Mouse (Mus musculus): ENCODE data around the gene C1qtnf4. TPM values are rescaled to one million over a fixed set of nuclear protein-coding genes. Genes with fewer than 3 reads are reported as not detected.

The C1qtnf4 gene
- total and polyA plus RNA-seq, 2 experiments, result 0.18 to 1.4 TPM

GRCm38 (mm10) chr2:90916560-90917232 is 31.0 kb downstream of the C1qtnf4 start:
- peak overlapping the region; percentile 99 for H3K9ac ChIP-seq (ENCODE audit: low read depth, low read length)
- peaks cover 25% of the 10 kb centered on the region; the same call in 1 of the 2 replicates for H3K79me2 ChIP-seq (ENCODE audit: control insufficient read depth, insufficient read depth, low read length)
- H3K27me3 ChIP-seq (ENCODE audit: control insufficient read depth, insufficient read depth, low read length), result no peaks in the 10 kb centered on the region
- WGBS, result 8% methylated on average over 7 of the region's 7 CpGs
- TF ChIP-seq CTCF (IDR thresholded peaks at IDR 0.05; ENCODE audit: low read depth, low read length), result no peak
- TF ChIP-seq POLR2A (IDR thresholded peaks at IDR 0.05; ENCODE audit: extremely low read depth, insufficient read depth, low read length), result no peak
- peaks cover 20% of the 10 kb centered on the region for H3K36me3 ChIP-seq (ENCODE audit: control insufficient read depth, insufficient read depth, low read length)
- peak overlapping the region; percentile 89 for H3K27ac ChIP-seq (replicated peaks; ENCODE audit: insufficient read depth, low read depth, low read length)
- H3K4me3 ChIP-seq (ENCODE audit: insufficient read depth, low read depth, low read length), result peak overlapping the region; percentile 83
- DNase-seq (ENCODE audit: extremely low read depth, low read depth, low spot score), result peak; percentile 58
- peaks cover 21% of the 10 kb centered on the region for H3K4me1 ChIP-seq (ENCODE audit: control insufficient read depth, insufficient read depth, low read length)

GRCm38 (mm10) chr2:90917233-90917998 is 31.8 kb downstream of the C1qtnf4 start:
- Histone ChIP-seq H3K4me3 (ENCODE audit: insufficient read depth, low read depth, low read length) (peak overlapping the region; percentile 83), H3K79me2 (ENCODE audit: control insufficient read depth, insufficient read depth, low read length) (peaks cover 25% of the 10 kb centered on the region; the same call in 1 of the 2 replicates), H3K4me1 (ENCODE audit: control insufficient read depth, insufficient read depth, low read length) (peaks cover 21% of the 10 kb centered on the region), H3K27ac (replicated peaks; ENCODE audit: insufficient read depth, low read depth, low read length) (peak overlapping the region; percentile 89), H3K9ac (ENCODE audit: low read depth, low read length) (peak overlapping the region; percentile 99), H3K27me3 (ENCODE audit: control insufficient read depth, insufficient read depth, low read length) (no peaks in the 10 kb centered on the region), H3K36me3 (ENCODE audit: control insufficient read depth, insufficient read depth, low read length) (peaks cover 15% of the 10 kb centered on the region)
- peak; percentile 21; the same call in 1 of the 2 replicates for TF ChIP-seq POLR2A (IDR thresholded peaks at IDR 0.05; ENCODE audit: extremely low read depth, insufficient read depth, low read length)
- TF ChIP-seq CTCF (IDR thresholded peaks at IDR 0.05; ENCODE audit: low read depth, low read length), result peak; percentile 16; the same call in 1 of the 2 replicates
- under 1% methylated on average over 71 of the region's 73 CpGs for WGBS
- no peak for DNase-seq (ENCODE audit: extremely low read depth, low read depth, low spot score)

GRCm38 (mm10) chr2:90917999-90918698 is 32.5 kb downstream of the C1qtnf4 start:
- no peak for TF ChIP-seq CTCF (IDR thresholded peaks at IDR 0.05; ENCODE audit: low read depth, low read length)
- 0 out of 2 replicates have a peak, but pooled peaks have one; percentile 3 for TF ChIP-seq POLR2A (IDR thresholded peaks at IDR 0.05; ENCODE audit: extremely low read depth, insufficient read depth, low read length)
- 3% methylated on average over 16 of the region's 16 CpGs for WGBS

GRCm38 (mm10) chr2:90921178-90921577 is 35.5 kb downstream of the C1qtnf4 start:
- Histone ChIP-seq H3K79me2 (ENCODE audit: control insufficient read depth, insufficient read depth, low read length) (peaks cover 10% of the 10 kb centered on the region; the same call in 1 of the 2 replicates), H3K27ac (replicated peaks; ENCODE audit: insufficient read depth, low read depth, low read length) (no peak overlapping the region), H3K9ac (ENCODE audit: low read depth, low read length) (no peak overlapping the region), H3K4me1 (ENCODE audit: control insufficient read depth, insufficient read depth, low read length) (peaks cover 5% of the 10 kb centered on the region; the same call in 1 of the 2 replicates), H3K4me3 (ENCODE audit: insufficient read depth, low read depth, low read length) (no peak overlapping the region), H3K27me3 (ENCODE audit: control insufficient read depth, insufficient read depth, low read length) (no peaks in the 10 kb centered on the region), H3K36me3 (ENCODE audit: control insufficient read depth, insufficient read depth, low read length) (no peaks in the 10 kb centered on the region)
- no peak for TF ChIP-seq POLR2A (IDR thresholded peaks at IDR 0.05; ENCODE audit: extremely low read depth, insufficient read depth, low read length)
- no peak for TF ChIP-seq CTCF (IDR thresholded peaks at IDR 0.05; ENCODE audit: low read depth, low read length)
- DNase-seq (ENCODE audit: extremely low read depth, low read depth, low spot score), result no peak
- 64% methylated on average over 1 of the region's 1 CpGs for WGBS

More at GRCm38 (mm10) chr2:90917999-90918698, 32.5 kb downstream of the C1qtnf4 start:
- peaks cover 24% of the 10 kb centered on the region; the same call in 1 of the 2 replicates for H3K79me2 ChIP-seq (ENCODE audit: control insufficient read depth, insufficient read depth, low read length)
- H3K27me3 ChIP-seq (ENCODE audit: control insufficient read depth, insufficient read depth, low read length), result no peaks in the 10 kb centered on the region
- H3K4me1 ChIP-seq (ENCODE audit: control insufficient read depth, insufficient read depth, low read length), result peaks cover 20% of the 10 kb centered on the region
- peak overlapping the region; percentile 99 for H3K9ac ChIP-seq (ENCODE audit: low read depth, low read length)
- peak overlapping the region; percentile 89 for H3K27ac ChIP-seq (replicated peaks; ENCODE audit: insufficient read depth, low read depth, low read length)
- DNase-seq (ENCODE audit: extremely low read depth, low read depth, low spot score), result peak; percentile 97
- peak overlapping the region; percentile 83 for H3K4me3 ChIP-seq (ENCODE audit: insufficient read depth, low read depth, low read length)
- H3K36me3 ChIP-seq (ENCODE audit: control insufficient read depth, insufficient read depth, low read length), result peaks cover 10% of the 10 kb centered on the region

GRCm38 (mm10) chr2:90922636-90923035 is 37.0 kb downstream of the C1qtnf4 start:
- Histone ChIP-seq H3K4me1 (ENCODE audit: control insufficient read depth, insufficient read depth, low read length) (peaks cover 4% of the 10 kb centered on the region; the same call in 1 of the 2 replicates), H3K27ac (replicated peaks; ENCODE audit: insufficient read depth, low read depth, low read length) (no peak overlapping the region), H3K79me2 (ENCODE audit: control insufficient read depth, insufficient read depth, low read length) (no peaks in the 10 kb centered on the region), H3K4me3 (ENCODE audit: insufficient read depth, low read depth, low read length) (no peak overlapping the region), H3K9ac (ENCODE audit: low read depth, low read length) (no peak overlapping the region), H3K27me3 (ENCODE audit: control insufficient read depth, insufficient read depth, low read length) (no peaks in the 10 kb centered on the region), H3K36me3 (ENCODE audit: control insufficient read depth, insufficient read depth, low read length) (no peaks in the 10 kb centered on the region)
- TF ChIP-seq CTCF (IDR thresholded peaks at IDR 0.05; ENCODE audit: low read depth, low read length), result no peak
- TF ChIP-seq POLR2A (IDR thresholded peaks at IDR 0.05; ENCODE audit: extremely low read depth, insufficient read depth, low read length), result no peak
- no peak for DNase-seq (ENCODE audit: extremely low read depth, low read depth, low spot score)
- WGBS, result 69% methylated on average over 2 of the region's 2 CpGs

Data from liver, adult 2 months (tissue).